ENCODE assay signal across 12 mouse cellular contexts in the genomic region with DNA sequence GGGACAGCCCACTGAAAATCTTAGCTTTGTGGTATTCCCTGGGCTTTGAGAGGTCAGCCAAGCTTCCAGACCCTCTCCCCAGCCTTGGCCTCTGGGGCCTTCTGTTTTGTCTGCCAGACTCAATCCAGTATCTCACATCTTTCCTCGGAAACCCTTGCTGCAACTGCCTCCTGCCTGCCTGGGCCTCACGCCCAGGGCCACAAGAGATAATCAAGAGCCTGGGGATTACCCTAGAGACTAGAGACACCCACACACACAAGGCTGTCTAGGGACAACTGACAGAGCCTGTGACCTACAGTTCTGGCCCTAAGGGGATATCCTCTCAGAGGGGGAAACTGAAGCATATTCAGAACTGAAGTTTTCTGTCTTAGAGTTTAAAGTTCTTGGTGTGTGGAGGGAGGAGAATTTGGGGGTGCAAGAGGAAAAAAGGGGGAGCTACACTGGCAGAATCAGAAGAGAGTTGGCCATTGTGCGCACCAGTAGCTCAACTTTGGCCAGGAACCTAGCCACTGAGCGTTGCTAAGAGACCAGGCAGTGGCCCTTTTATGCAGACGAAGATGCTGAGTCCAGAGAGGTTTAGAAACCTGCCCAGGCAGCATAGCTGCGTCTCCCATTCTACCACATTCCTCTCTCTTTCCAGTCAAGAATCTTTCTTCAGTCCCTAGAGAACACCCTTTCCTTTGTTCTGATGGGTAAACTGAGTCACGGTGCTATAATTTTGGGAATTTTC. TPM values are rescaled to one million over a fixed set of nuclear protein-coding genes. Genes with fewer than 3 reads are reported as not detected.
DNase-seq lines count a peak whose midpoint lies in the region; ATAC-seq and TF ChIP-seq lines count a peak whose summit lies in the region.
"Had no signal": no experiment of that assay in that cellular context is flagged by ENCODE, and none has a peak within 500 bp of the region (broad histone marks: within the 10 kb centered on the region; RNA-seq: fewer than 3 reads in every experiment).

No protein-coding gene starts in this region.

- H3K27ac ChIP-seq in midbrain, embryonic 10.5 days (replicated peaks): peak overlapping the region; percentile 83
- H3K27ac ChIP-seq in midbrain, embryonic 11.5 days (ENCODE audit: low read depth, low read length): no peak overlapping the region
- peak overlapping the region; percentile 1; the same call in 1 of the 2 replicates for H3K27ac ChIP-seq in heart, embryonic 12.5 days (ENCODE audit: poor library complexity, severe bottlenecking)
- 0 out of 2 replicates have a peak overlapping the region, but pooled peaks have one; percentile 19 for H3K27ac ChIP-seq in midbrain, embryonic 13.5 days
- no peak overlapping the region for H3K27ac ChIP-seq in left cerebral cortex, adult 2 months

- no peak for ATAC-seq in midbrain, embryonic 11.5 days (ENCODE audit: low FRiP score)
- no peak for ATAC-seq in heart, embryonic 12.5 days (ENCODE audit: insufficient number of reproducible peaks, low FRiP score)
- ATAC-seq in midbrain, embryonic 13.5 days: no peak
- no peak for ATAC-seq in monocyte, adult 5-6 weeks (replicated peaks; ENCODE audit: insufficient number of reproducible peaks, low FRiP score, low TSS enrichment, poor library complexity, severe bottlenecking)
- ATAC-seq: intestine, postnatal 0 days; lung, postnatal 0 days had no signal

- peaks cover 30% of the 10 kb centered on the region for H3K4me1 ChIP-seq in midbrain, embryonic 10.5 days
- peaks cover 19% of the 10 kb centered on the region for H3K4me1 ChIP-seq in midbrain, embryonic 11.5 days (ENCODE audit: control insufficient read depth, insufficient read depth, low read length)
- H3K4me1 ChIP-seq in heart, embryonic 12.5 days (replicated peaks): peaks cover 38% of the 10 kb centered on the region
- H3K4me1 ChIP-seq in midbrain, embryonic 13.5 days (replicated peaks): peaks cover 27% of the 10 kb centered on the region

- WGBS in midbrain, embryonic 10.5 days: 32% methylated on average over 7 of the region's 7 CpGs
- WGBS in midbrain, embryonic 11.5 days: 30% methylated on average over 7 of the region's 7 CpGs
- 50% methylated on average over 7 of the region's 7 CpGs for WGBS in heart, embryonic 12.5 days
- WGBS in midbrain, embryonic 13.5 days: 31% methylated on average over 7 of the region's 7 CpGs

- TF ChIP-seq CTCF in brain, embryonic 14.5 days (IDR thresholded peaks at IDR 0.05; ENCODE audit: borderline replicate concordance, extremely low read depth, insufficient read depth, insufficient read length): no peak
- no peak for TF ChIP-seq CTCF in left cerebral cortex, adult 2 months (IDR thresholded peaks at IDR 0.05)

- TF ChIP-seq POLR2A in brain, embryonic 14.5 days (IDR thresholded peaks at IDR 0.05; ENCODE audit: borderline replicate concordance, extremely low read depth, insufficient read depth, insufficient read length, poor library complexity, severe bottlenecking): no peak

- no peak overlapping the region for H3K9ac ChIP-seq in midbrain, embryonic 11.5 days (ENCODE audit: low read length)
- H3K9ac ChIP-seq in heart, embryonic 12.5 days: no peak overlapping the region
- H3K9ac ChIP-seq in midbrain, embryonic 13.5 days (replicated peaks): no peak overlapping the region

- H3K36me3 ChIP-seq in midbrain, embryonic 10.5 days: no peaks in the 10 kb centered on the region
- H3K36me3 ChIP-seq in midbrain, embryonic 11.5 days (ENCODE audit: control insufficient read depth, insufficient read depth, low read length): no peaks in the 10 kb centered on the region
- H3K36me3 ChIP-seq in heart, embryonic 12.5 days: no peaks in the 10 kb centered on the region
- no peaks in the 10 kb centered on the region for H3K36me3 ChIP-seq in midbrain, embryonic 13.5 days

- no peak overlapping the region for H3K4me3 ChIP-seq in midbrain, embryonic 10.5 days
- H3K4me3 ChIP-seq in midbrain, embryonic 11.5 days (ENCODE audit: low read depth, low read length): no peak overlapping the region
- H3K4me3 ChIP-seq in heart, embryonic 12.5 days: no peak overlapping the region
- H3K4me3 ChIP-seq in midbrain, embryonic 13.5 days (replicated peaks): no peak overlapping the region
- H3K4me3 ChIP-seq in left cerebral cortex, adult 2 months: no peak overlapping the region

- no peak overlapping the region for H3K4me2 ChIP-seq in midbrain, embryonic 11.5 days
- H3K4me2 ChIP-seq in heart, embryonic 12.5 days: no peak overlapping the region
- H3K4me2 ChIP-seq in midbrain, embryonic 13.5 days (replicated peaks): no peak overlapping the region

- intact Hi-C loops in left cerebral cortex, adult 2 months (cut with DNase I): loop anchor here (2.0 kb wide), 1 partner anchor 29 kb away; no protein-coding TSS in a partner anchor

- peak; percentile 25 for DNase-seq in midbrain, embryonic 10.5 days (ENCODE audit: low spot score)
- DNase-seq in midbrain, embryonic 11.5 days (ENCODE audit: low spot score, missing footprints): no peak
- peak; percentile 77 for DNase-seq in brain, embryonic 14.5 days (ENCODE audit: low read depth)
- no peak for DNase-seq in left cerebral cortex, adult 2 months (ENCODE audit: extremely low spot score in 1 of 2, low spot score in 2 of 2)
- no peak for DNase-seq in urinary bladder, adult 2 months (ENCODE audit: low spot score)
- DNase-seq: liver had no signal

- peaks cover 58% of the 10 kb centered on the region for H3K27me3 ChIP-seq in midbrain, embryonic 10.5 days (ENCODE audit: low read depth, poor library complexity, severe bottlenecking)
- H3K27me3 ChIP-seq in midbrain, embryonic 11.5 days (ENCODE audit: control insufficient read depth, insufficient read depth, low read length): no peaks in the 10 kb centered on the region
- H3K27me3 ChIP-seq in heart, embryonic 12.5 days (replicated peaks): no peaks in the 10 kb centered on the region
- peaks cover 4% of the 10 kb centered on the region; the same call in 1 of the 2 replicates for H3K27me3 ChIP-seq in midbrain, embryonic 13.5 days

- no peaks in the 10 kb centered on the region for H3K9me3 ChIP-seq in midbrain, embryonic 10.5 days (replicated peaks)
- H3K9me3 ChIP-seq in midbrain, embryonic 11.5 days (ENCODE audit: control insufficient read depth, low read length): no peaks in the 10 kb centered on the region
- H3K9me3 ChIP-seq in heart, embryonic 12.5 days (replicated peaks): no peaks in the 10 kb centered on the region
- H3K9me3 ChIP-seq in midbrain, embryonic 13.5 days: no peaks in the 10 kb centered on the region

RNA-seq across cellular contexts. Expression of a gene that starts 32.1 kb away (rescaled TPM):
- 0.25 and 0.50 TPM in 2 replicates for polyA plus RNA-seq in midbrain, embryonic 10.5 days (2016; fragmentation: Nextera tagmentation; extraction: Ambion mirVana)
- 0.37 and 0.51 TPM in 2 replicates for polyA plus RNA-seq in midbrain, embryonic 11.5 days (2014; fragmentation: Nextera tagmentation; extraction: Ambion mirVana)
- 6.0 and 7.4 TPM in 2 replicates for polyA plus RNA-seq in brain, embryonic 14.5 days (2012; rRNA removed)
- 0.26 and 0.49 TPM in 2 replicates for polyA plus RNA-seq in heart, embryonic 12.5 days (2016; fragmentation: Nextera tagmentation; extraction: Ambion mirVana)
- 1.2 and 1.6 TPM in 2 replicates for polyA plus RNA-seq in midbrain, embryonic 13.5 days (2015; fragmentation: Nextera tagmentation; extraction: Ambion mirVana)
- not detected in 3 replicates for total RNA-seq in monocyte, adult 5-6 weeks (2017)
- total RNA-seq in left cerebral cortex, adult 2 months (2021): 1 to 10 TPM; 4.7 to 5.2 TPM
- polyA plus RNA-seq in urinary bladder, adult 2 months (2012; rRNA removed): 4.3 and 5.1 TPM in 2 replicates
- total RNA-seq: common myeloid progenitor, adult 5-6 weeks had no signal

Comparison
In these comparisons a context has a peak if more than half of its experiments do, and no peak if none do; other contexts are left out.
1. DNase-seq: peak in midbrain, embryonic 10.5 days (single experiment) and brain, embryonic 14.5 days (single experiment); none in midbrain, embryonic 11.5 days (single experiment), left cerebral cortex, adult 2 months (0 of 2) and urinary bladder, adult 2 months (single experiment).
2. H3K27ac ChIP-seq: peak in midbrain, embryonic 10.5 days (single experiment), heart, embryonic 12.5 days (single experiment) and midbrain, embryonic 13.5 days (single experiment); none in midbrain, embryonic 11.5 days (single experiment) and left cerebral cortex, adult 2 months (single experiment).